Mouse (Mus musculus): ENCODE data around the gene 1110017D15Rik. TPM values are rescaled to one million over a fixed set of nuclear protein-coding genes. Genes with fewer than 3 reads are reported as not detected.

The 1110017D15Rik gene
- polyA plus RNA-seq, 1 experiment from 2014 or later = 0.30 TPM

- no peak for ATAC-seq (ENCODE audit: insufficient read depth, low FRiP score, low read depth)
- H3K36me3 ChIP-seq = no peaks in the 10 kb centered on the region
These were observed 15.3 kb upstream of the 1110017D15Rik start for GRCm38 (mm10) chr4:41532420-41532819.

DNA sequence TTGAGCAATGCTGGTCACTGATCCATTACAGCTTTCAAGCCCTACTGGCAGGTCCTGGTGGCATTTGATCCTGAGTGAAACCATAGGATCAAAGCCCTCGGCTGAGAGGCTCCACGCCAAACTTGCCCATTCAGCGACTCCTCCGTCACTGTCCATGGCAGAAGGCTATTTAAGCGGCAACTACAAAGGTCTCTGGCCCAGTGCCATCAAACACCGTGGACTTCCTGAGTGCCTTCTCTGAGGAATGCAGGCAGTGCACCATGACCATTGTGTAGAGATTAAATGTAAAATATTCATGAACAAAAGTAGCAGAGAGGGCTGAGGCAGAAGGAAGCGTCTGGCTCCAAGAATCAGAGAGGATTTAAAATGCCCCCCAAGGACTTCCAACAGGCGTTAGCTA lies 10.9 kb upstream of the 1110017D15Rik start:
- Histone ChIP-seq H3K27ac (no peak overlapping the region), H3K4me1 (no peaks in the 10 kb centered on the region), H3K27me3 (replicated peaks) (no peaks in the 10 kb centered on the region), H3K9me3 (no peaks in the 10 kb centered on the region), H3K36me3 (no peaks in the 10 kb centered on the region), H3K9ac (no peak overlapping the region), H3K4me3 (replicated peaks) (no peak overlapping the region), H3K4me2 (no peak overlapping the region)
- ATAC-seq (ENCODE audit: insufficient read depth, low FRiP score, low read depth) = no peak
- 33% methylated on average over 8 of the region's 8 CpGs for WGBS

More at GRCm38 (mm10) chr4:41532420-41532819, 15.3 kb upstream of the 1110017D15Rik start:
- Histone ChIP-seq H3K9ac (no peak overlapping the region), H3K4me3 (replicated peaks) (no peak overlapping the region), H3K4me2 (no peak overlapping the region), H3K27ac (no peak overlapping the region), H3K9me3 (no peaks in the 10 kb centered on the region), H3K27me3 (replicated peaks) (no peaks in the 10 kb centered on the region), H3K4me1 (no peaks in the 10 kb centered on the region)
- WGBS = 26% methylated on average over 6 of the region's 6 CpGs

DNA sequence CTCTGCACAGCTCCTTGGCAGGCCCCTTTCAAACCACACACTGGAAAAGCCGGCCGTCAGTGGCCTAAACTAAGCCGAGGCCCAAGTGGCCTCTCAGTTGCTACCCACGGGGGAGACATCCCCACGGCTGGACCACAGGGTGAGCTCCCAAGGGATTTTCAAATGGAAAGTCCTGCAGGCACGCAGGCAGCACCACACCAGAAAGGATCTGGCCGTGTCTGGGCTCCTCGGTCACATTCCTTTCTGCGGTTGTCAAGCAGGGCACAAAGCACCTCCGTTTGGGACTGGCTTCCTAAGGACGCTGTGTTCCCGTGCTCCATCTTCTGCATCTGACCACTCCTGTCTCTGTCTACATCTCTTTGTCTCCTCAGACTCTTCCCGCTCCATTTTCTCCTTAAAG lies 9.9 kb upstream of the 1110017D15Rik start:
- no peak for ATAC-seq (ENCODE audit: insufficient read depth, low FRiP score, low read depth)
- 53% methylated on average over 13 of the region's 13 CpGs for WGBS
- no peaks in the 10 kb centered on the region for H3K27me3 ChIP-seq (replicated peaks)

GRCm38 (mm10) chr4:41526553-41526952 lies 9.4 kb upstream of the 1110017D15Rik start:
- Histone ChIP-seq H3K27me3 (replicated peaks) (no peaks in the 10 kb centered on the region), H3K4me1 (no peaks in the 10 kb centered on the region), H3K4me3 (replicated peaks) (no peak overlapping the region), H3K9me3 (no peaks in the 10 kb centered on the region), H3K27ac (no peak overlapping the region), H3K36me3 (no peaks in the 10 kb centered on the region), H3K4me2 (no peak overlapping the region), H3K9ac (no peak overlapping the region)
- 71% methylated on average over 7 of the region's 7 CpGs for WGBS
- no peak for ATAC-seq (ENCODE audit: insufficient read depth, low FRiP score, low read depth)

More for the DNA sequence above, 9.9 kb upstream of the 1110017D15Rik start:
- no peaks in the 10 kb centered on the region for H3K36me3 ChIP-seq
- H3K9me3 ChIP-seq = no peaks in the 10 kb centered on the region
- no peaks in the 10 kb centered on the region for H3K4me1 ChIP-seq
- no peak overlapping the region for H3K9ac ChIP-seq
- H3K4me2 ChIP-seq = no peak overlapping the region
- no peak overlapping the region for H3K27ac ChIP-seq
- no peak overlapping the region for H3K4me3 ChIP-seq (replicated peaks)

DNA sequence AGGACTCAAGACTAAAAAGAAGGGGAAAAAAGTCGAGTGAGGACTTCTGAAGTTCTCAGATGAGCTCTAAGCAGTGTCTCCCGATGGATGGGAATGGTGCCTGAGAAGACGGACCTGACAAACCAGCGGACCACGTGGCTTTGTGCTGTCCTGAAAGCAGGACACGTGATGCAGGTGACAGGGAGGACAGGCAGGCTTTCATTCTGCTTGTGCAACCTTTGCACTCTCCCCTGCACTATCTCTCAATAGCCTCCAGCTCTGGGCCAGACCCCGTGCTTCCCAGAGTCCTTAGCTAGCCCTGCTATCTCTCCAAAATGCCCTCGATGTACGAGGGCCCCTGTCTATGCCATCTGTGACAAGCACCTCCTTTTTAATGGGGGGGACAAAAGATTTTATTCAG lies 7.7 kb upstream of the 1110017D15Rik start:
- Histone ChIP-seq H3K27ac (no peak overlapping the region), H3K36me3 (no peaks in the 10 kb centered on the region), H3K4me3 (replicated peaks) (no peak overlapping the region), H3K27me3 (replicated peaks) (0 out of 2 replicates have a peak, but pooled peaks cover 3% of the 10 kb centered on the region), H3K4me1 (no peaks in the 10 kb centered on the region; the same call in 1 of the 2 replicates), H3K9me3 (no peaks in the 10 kb centered on the region), H3K4me2 (no peak overlapping the region), H3K9ac (no peak overlapping the region)
- ATAC-seq (ENCODE audit: insufficient read depth, low FRiP score, low read depth) = no peak
- 65% methylated on average over 9 of the region's 9 CpGs for WGBS

- no peak overlapping the region for H3K4me2 ChIP-seq
- 67% methylated on average over 7 of the region's 7 CpGs for WGBS
These were observed 6.7 kb upstream of the 1110017D15Rik start for GRCm38 (mm10) chr4:41523839-41524238.

GRCm38 (mm10) chr4:41522788-41523187 lies 5.7 kb upstream of the 1110017D15Rik start:
- Histone ChIP-seq H3K4me3 (replicated peaks) (no peak overlapping the region), H3K4me1 (no peaks in the 10 kb centered on the region; the same call in 1 of the 2 replicates), H3K9ac (no peak overlapping the region), H3K4me2 (no peak overlapping the region), H3K9me3 (no peaks in the 10 kb centered on the region), H3K27me3 (replicated peaks) (0 out of 2 replicates have a peak, but pooled peaks cover 3% of the 10 kb centered on the region), H3K36me3 (no peaks in the 10 kb centered on the region), H3K27ac (no peak overlapping the region)
- 48% methylated on average over 5 of the region's 5 CpGs for WGBS
- no peak for ATAC-seq (ENCODE audit: insufficient read depth, low FRiP score, low read depth)

More at GRCm38 (mm10) chr4:41523839-41524238, 6.7 kb upstream of the 1110017D15Rik start:
- H3K4me3 ChIP-seq (replicated peaks) = no peak overlapping the region
- no peak overlapping the region for H3K27ac ChIP-seq
- ATAC-seq (ENCODE audit: insufficient read depth, low FRiP score, low read depth) = no peak
- no peaks in the 10 kb centered on the region; the same call in 1 of the 2 replicates for H3K4me1 ChIP-seq
- H3K9me3 ChIP-seq = no peaks in the 10 kb centered on the region
- H3K9ac ChIP-seq = no peak overlapping the region
- 0 out of 2 replicates have a peak, but pooled peaks cover 3% of the 10 kb centered on the region for H3K27me3 ChIP-seq (replicated peaks)
- no peaks in the 10 kb centered on the region for H3K36me3 ChIP-seq

DNA sequence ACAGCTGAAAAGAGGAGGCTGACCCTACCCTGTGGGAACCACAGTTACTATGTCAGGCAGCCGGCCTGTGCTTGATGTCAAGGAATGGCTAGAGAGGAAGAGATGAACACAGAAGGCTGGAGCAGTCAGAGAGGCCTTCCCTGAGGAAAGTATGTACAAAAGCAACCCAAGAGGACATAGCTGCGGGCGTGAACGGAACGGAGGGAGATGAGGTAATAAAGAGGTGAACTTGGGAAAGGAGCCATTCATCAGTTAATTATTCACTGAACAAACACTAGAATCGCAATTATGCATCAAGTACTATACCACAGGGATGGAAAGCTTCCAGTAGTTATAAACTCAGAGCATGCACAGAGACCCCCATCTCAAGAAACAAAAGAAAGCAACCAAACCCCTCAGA lies 5.0 kb upstream of the 1110017D15Rik start:
- WGBS = 81% methylated on average over 6 of the region's 6 CpGs
- Histone ChIP-seq H3K27me3 (replicated peaks) (0 out of 2 replicates have a peak, but pooled peaks cover 3% of the 10 kb centered on the region), H3K9me3 (no peaks in the 10 kb centered on the region), H3K4me2 (no peak overlapping the region), H3K36me3 (no peaks in the 10 kb centered on the region), H3K27ac (no peak overlapping the region), H3K4me1 (no peaks in the 10 kb centered on the region; the same call in 1 of the 2 replicates), H3K9ac (no peak overlapping the region), H3K4me3 (replicated peaks) (no peak overlapping the region)
- no peak for ATAC-seq (ENCODE audit: insufficient read depth, low FRiP score, low read depth)

- no peak overlapping the region for H3K4me2 ChIP-seq
- H3K27ac ChIP-seq = no peak overlapping the region
- no peaks in the 10 kb centered on the region for H3K36me3 ChIP-seq
- no peak overlapping the region for H3K9ac ChIP-seq
- H3K4me3 ChIP-seq (replicated peaks) = no peak overlapping the region
- 32% methylated on average over 14 of the region's 14 CpGs for WGBS
- H3K9me3 ChIP-seq = no peaks in the 10 kb centered on the region
- H3K27me3 ChIP-seq (replicated peaks) = 0 out of 2 replicates have a peak, but pooled peaks cover 3% of the 10 kb centered on the region
- no peak for ATAC-seq (ENCODE audit: insufficient read depth, low FRiP score, low read depth)
- no peaks in the 10 kb centered on the region; the same call in 1 of the 2 replicates for H3K4me1 ChIP-seq
These were observed 3.5 kb upstream of the 1110017D15Rik start for GRCm38 (mm10) chr4:41520641-41521040.

- 92% methylated on average over 5 of the region's 5 CpGs for WGBS
- Histone ChIP-seq H3K36me3 (no peaks in the 10 kb centered on the region), H3K4me2 (no peak overlapping the region), H3K9me3 (no peaks in the 10 kb centered on the region), H3K4me1 (no peaks in the 10 kb centered on the region; the same call in 1 of the 2 replicates), H3K27me3 (replicated peaks) (0 out of 2 replicates have a peak, but pooled peaks cover 3% of the 10 kb centered on the region), H3K9ac (no peak overlapping the region), H3K27ac (no peak overlapping the region), H3K4me3 (replicated peaks) (no peak overlapping the region)
- ATAC-seq (ENCODE audit: insufficient read depth, low FRiP score, low read depth) = no peak
These were observed 2.1 kb upstream of the 1110017D15Rik start for GRCm38 (mm10) chr4:41519195-41519594.

DNA sequence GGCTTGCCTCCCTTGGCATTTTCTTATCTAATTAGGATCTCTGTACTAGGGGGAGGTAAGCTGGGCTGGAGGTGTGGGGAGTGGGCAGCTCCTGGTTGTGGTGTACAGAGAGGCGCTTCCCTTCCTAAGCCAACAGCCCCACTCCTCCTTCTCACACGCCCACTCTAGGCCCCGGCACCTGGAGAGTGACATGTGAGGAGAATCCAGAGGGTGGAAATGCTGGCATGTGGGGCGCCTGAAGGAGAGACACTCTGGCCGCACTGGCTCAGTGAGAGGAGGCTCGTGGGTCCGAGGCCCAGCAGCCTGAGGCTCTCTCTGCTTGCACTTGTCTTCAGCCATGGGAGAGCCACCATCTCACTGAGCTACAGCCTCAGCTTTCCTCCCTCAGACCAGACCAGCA lies 1.2 kb upstream of the 1110017D15Rik start:
- no peak overlapping the region for H3K27ac ChIP-seq
- no peaks in the 10 kb centered on the region for H3K36me3 ChIP-seq
- no peaks in the 10 kb centered on the region for H3K9me3 ChIP-seq
- H3K4me1 ChIP-seq = no peaks in the 10 kb centered on the region; the same call in 1 of the 2 replicates
- no peak for ATAC-seq (ENCODE audit: insufficient read depth, low FRiP score, low read depth)
- 74% methylated on average over 6 of the region's 7 CpGs for WGBS
- H3K4me2 ChIP-seq = no peak overlapping the region
- no peak overlapping the region for H3K4me3 ChIP-seq (replicated peaks)
- peaks cover 7% of the 10 kb centered on the region; the same call in 1 of the 2 replicates for H3K27me3 ChIP-seq (replicated peaks)
- no peak overlapping the region for H3K9ac ChIP-seq

- no peak for ATAC-seq (ENCODE audit: insufficient read depth, low FRiP score, low read depth)
- Histone ChIP-seq H3K4me3 (replicated peaks) (no peak overlapping the region), H3K36me3 (no peaks in the 10 kb centered on the region), H3K9ac (no peak overlapping the region), H3K27me3 (replicated peaks) (peaks cover 8% of the 10 kb centered on the region; the same call in 1 of the 2 replicates), H3K27ac (no peak overlapping the region), H3K4me1 (no peaks in the 10 kb centered on the region), H3K4me2 (no peak overlapping the region), H3K9me3 (no peaks in the 10 kb centered on the region)
- 18% methylated on average over 8 of the region's 8 CpGs for WGBS
These were observed 3.4 kb downstream of the 1110017D15Rik start for GRCm38 (mm10) chr4:41513714-41514113.

- Histone ChIP-seq H3K9me3 (no peaks in the 10 kb centered on the region), H3K4me2 (no peak overlapping the region), H3K27me3 (replicated peaks) (peaks cover 12% of the 10 kb centered on the region), H3K4me1 (no peaks in the 10 kb centered on the region), H3K36me3 (no peaks in the 10 kb centered on the region), H3K9ac (no peak overlapping the region), H3K4me3 (replicated peaks) (no peak overlapping the region), H3K27ac (no peak overlapping the region)
- ATAC-seq (ENCODE audit: insufficient read depth, low FRiP score, low read depth) = no peak
- 40% methylated on average over 4 of the region's 4 CpGs for WGBS
These were observed 3.8 kb downstream of the 1110017D15Rik start for GRCm38 (mm10) chr4:41513309-41513708.

Data from stomach, embryonic 15.5 days (tissue).